24 mouse cellular contexts compared by ENCODE assay signal in genomic region chr7:92932792-92933191, GRCm38 (mm10). TPM values are rescaled to one million over a fixed set of nuclear protein-coding genes. Genes with fewer than 3 reads are reported as not detected.
DNase-seq lines count a peak whose midpoint lies in the region; ATAC-seq lines count a peak whose summit lies in the region.
"Had no signal": no experiment of that assay in that cellular context is flagged by ENCODE, and none has a peak within 500 bp of the region (broad histone marks: within the 10 kb centered on the region; RNA-seq: fewer than 3 reads in every experiment).

No protein-coding gene starts in this region.

- peaks cover 13% of the 10 kb centered on the region for H3K4me1 ChIP-seq in midbrain, embryonic 11.5 days (ENCODE audit: control insufficient read depth, insufficient read depth, low read length)
- peaks cover 17% of the 10 kb centered on the region for H3K4me1 ChIP-seq in midbrain, embryonic 13.5 days (replicated peaks)
- H3K4me1 ChIP-seq: heart, embryonic 12.5 days; heart, embryonic 15.5 days; hindbrain, embryonic 13.5 days had no signal

- H3K27me3 ChIP-seq in midbrain, embryonic 11.5 days (ENCODE audit: control insufficient read depth, insufficient read depth, low read length), result no peaks in the 10 kb centered on the region
- no peaks in the 10 kb centered on the region for H3K27me3 ChIP-seq in midbrain, embryonic 13.5 days
- H3K27me3 ChIP-seq: heart, embryonic 12.5 days; heart, embryonic 15.5 days; hindbrain, embryonic 13.5 days had no signal

- no peak overlapping the region for H3K4me3 ChIP-seq in midbrain, embryonic 11.5 days (ENCODE audit: low read depth, low read length)
- H3K4me3 ChIP-seq in midbrain, embryonic 13.5 days (replicated peaks), result no peak overlapping the region
- H3K4me3 ChIP-seq: forebrain, embryonic 10.5 days; gastrocnemius, adult 2 months; heart, embryonic 12.5 days; heart, embryonic 15.5 days; hindbrain, embryonic 10.5 days; hindbrain, embryonic 13.5 days had no signal

- H3K4me2 ChIP-seq in midbrain, embryonic 11.5 days, result no peak overlapping the region
- no peak overlapping the region for H3K4me2 ChIP-seq in midbrain, embryonic 13.5 days (replicated peaks)
- H3K4me2 ChIP-seq: heart, embryonic 12.5 days; heart, embryonic 15.5 days; hindbrain, embryonic 13.5 days had no signal

- no peak overlapping the region for H3K27ac ChIP-seq in midbrain, embryonic 11.5 days (ENCODE audit: low read depth, low read length)
- H3K27ac ChIP-seq in midbrain, embryonic 13.5 days, result no peak overlapping the region
- H3K27ac ChIP-seq: forebrain, embryonic 10.5 days; gastrocnemius, adult 2 months; heart, embryonic 15.5 days; hindbrain, embryonic 10.5 days; hindbrain, embryonic 13.5 days had no signal

- peak; percentile 64 for DNase-seq in midbrain, embryonic 11.5 days (ENCODE audit: low spot score, missing footprints)
- peak; percentile 70 for DNase-seq in MN1 (ENCODE audit: low spot score)
- no peak for DNase-seq in left cerebral cortex, adult 8-10 months (ENCODE audit: low spot score in 2 of 2)
- no peak for DNase-seq in cerebellum, adult 8-10 months
- DNase-seq in kidney, postnatal 10 days, result no peak
- DNase-seq: adrenal gland, postnatal 25 days; cerebellum, adult 11 months; cerebellum, adult 2 months; cerebellum, postnatal 10 days; cerebellum, postnatal 36 days; forebrain, postnatal 0 days; gastrocnemius, adult 2 months; gastrocnemius, postnatal 14 days; heart, postnatal 10 days had no signal

- no peaks in the 10 kb centered on the region for H3K9me3 ChIP-seq in midbrain, embryonic 11.5 days (ENCODE audit: control insufficient read depth, low read length)
- H3K9me3 ChIP-seq in midbrain, embryonic 13.5 days, result no peaks in the 10 kb centered on the region
- H3K9me3 ChIP-seq: forebrain, embryonic 10.5 days; heart, embryonic 12.5 days; heart, embryonic 15.5 days; hindbrain, embryonic 10.5 days; hindbrain, embryonic 13.5 days had no signal

- WGBS in midbrain, embryonic 11.5 days, result 91% methylated on average over 8 of the region's 8 CpGs
- 85% methylated on average over 8 of the region's 8 CpGs for WGBS in midbrain, embryonic 13.5 days

- H3K36me3 ChIP-seq in midbrain, embryonic 11.5 days (ENCODE audit: control insufficient read depth, insufficient read depth, low read length), result no peaks in the 10 kb centered on the region
- no peaks in the 10 kb centered on the region for H3K36me3 ChIP-seq in midbrain, embryonic 13.5 days
- H3K36me3 ChIP-seq: forebrain, embryonic 10.5 days; heart, embryonic 12.5 days; heart, embryonic 15.5 days; hindbrain, embryonic 10.5 days; hindbrain, embryonic 13.5 days had no signal

- no peak overlapping the region for H3K9ac ChIP-seq in midbrain, embryonic 11.5 days (ENCODE audit: low read length)
- no peak overlapping the region for H3K9ac ChIP-seq in midbrain, embryonic 13.5 days (replicated peaks)
- H3K9ac ChIP-seq: forebrain, postnatal 0 days; heart, embryonic 12.5 days; heart, embryonic 15.5 days; hindbrain, embryonic 13.5 days had no signal

- no peak for ATAC-seq in midbrain, embryonic 11.5 days (ENCODE audit: low FRiP score)
- ATAC-seq in midbrain, embryonic 13.5 days, result no peak
- ATAC-seq in granulocyte monocyte progenitor cell, adult 5-6 weeks (replicated peaks; ENCODE audit: poor library complexity, severe bottlenecking), result peak; percentile 53
- peak; percentile 54 for ATAC-seq in megakaryocyte-erythroid progenitor cell, adult 5-6 weeks (replicated peaks; ENCODE audit: low FRiP score, low TSS enrichment, poor library complexity, severe bottlenecking)
- ATAC-seq: activated CD4-positive, CD25-positive, alpha-beta regulatory T cell, adult 4 months; CD4-positive, CD25-positive, alpha-beta regulatory T cell, adult 4 months had no signal

RNA-seq across cellular contexts. Expression of gene Prcp, which starts 58.5 kb away (rescaled TPM):
- polyA plus RNA-seq in midbrain, embryonic 11.5 days (2014; fragmentation: Nextera tagmentation; extraction: Ambion mirVana), result 19.4 and 19.6 TPM in 2 replicates
- polyA plus RNA-seq in midbrain, embryonic 13.5 days (2015; fragmentation: Nextera tagmentation; extraction: Ambion mirVana), result 17.4 and 18.9 TPM in 2 replicates
- 62.9 and 70.4 TPM in 2 replicates for total RNA-seq in granulocyte monocyte progenitor cell, adult 5-6 weeks (2014; fragmentation: Nextera tagmentation)
- 40.3 and 46.4 TPM in 2 replicates for total RNA-seq in granulocyte monocyte progenitor cell, adult 5-6 weeks (2017)
- 66.5 and 85.8 TPM in 2 replicates for total RNA-seq in megakaryocyte-erythroid progenitor cell, adult 5-6 weeks (2014; fragmentation: Nextera tagmentation)
- 44.4 and 50.3 TPM in 2 replicates for total RNA-seq in megakaryocyte-erythroid progenitor cell, adult 5-6 weeks (2017)
- 10 to 100 TPM; 11.3 to 15.8 (median 14.7) TPM for total RNA-seq in left cerebral cortex, adult 8-10 months (2022)

RNA-seq across cellular contexts. Expression of gene Ddias, which starts 58.7 kb away (rescaled TPM):
- 24.8 and 28.4 TPM in 2 replicates for polyA plus RNA-seq in midbrain, embryonic 11.5 days (2014; fragmentation: Nextera tagmentation; extraction: Ambion mirVana)
- polyA plus RNA-seq in midbrain, embryonic 13.5 days (2015; fragmentation: Nextera tagmentation; extraction: Ambion mirVana), result 7.6 and 8.5 TPM in 2 replicates
- total RNA-seq in granulocyte monocyte progenitor cell, adult 5-6 weeks (2014; fragmentation: Nextera tagmentation), result 7.9 and 19.5 TPM in 2 replicates
- 10.9 and 13.7 TPM in 2 replicates for total RNA-seq in granulocyte monocyte progenitor cell, adult 5-6 weeks (2017)
- total RNA-seq in megakaryocyte-erythroid progenitor cell, adult 5-6 weeks (2014; fragmentation: Nextera tagmentation), result 22.1 and 22.7 TPM in 2 replicates
- 25.2 and 25.9 TPM in 2 replicates for total RNA-seq in megakaryocyte-erythroid progenitor cell, adult 5-6 weeks (2017)
- under 1 TPM; 0.53 to 0.95 (median 0.74) TPM for total RNA-seq in left cerebral cortex, adult 8-10 months (2022)

Comparison
In these comparisons a context has a peak if more than half of its experiments do, and no peak if none do; other contexts are left out.
1. ATAC-seq: peak in granulocyte monocyte progenitor cell, adult 5-6 weeks (single experiment) and megakaryocyte-erythroid progenitor cell, adult 5-6 weeks (single experiment); none in midbrain, embryonic 11.5 days (single experiment) and midbrain, embryonic 13.5 days (single experiment).
2. DNase-seq: peak in midbrain, embryonic 11.5 days (single experiment) and MN1 (single experiment); none in left cerebral cortex, adult 8-10 months (0 of 2), cerebellum, adult 8-10 months (single experiment) and kidney, postnatal 10 days (single experiment).
3. RNA of gene Ddias, which starts 58.7 kb away (total RNA-seq): 22.1 to 25.9 TPM in megakaryocyte-erythroid progenitor cell, adult 5-6 weeks and 7.9 to 19.5 TPM in granulocyte monocyte progenitor cell, adult 5-6 weeks; 0.53 to 0.95 TPM in left cerebral cortex, adult 8-10 months; every median in the first group is over 4 times any median in the second.